Mouse (Mus musculus) liver, embryonic 12.5 days (tissue): ENCODE measurements around the gene Dpf3. TPM values are rescaled to one million over a fixed set of nuclear protein-coding genes. Genes with fewer than 3 reads are reported as not detected.

Source experiments
- ATAC-seq: fragments of 200-750 bp; cut with Nextera tagmentation; 2 replicates; pipeline ENCODE4 v1.8.0; 2017; ENCODE audit warnings: moderate number of reproducible peaks, mild to moderate bottlenecking, moderate library complexity
- H3K27ac ChIP-seq: fragments of 300-500 bp; sonication (generic); 2 replicates; pipeline ENCODE4 v1.5.1; 2016; ENCODE audit warnings: mild to moderate bottlenecking
- H3K27me3 ChIP-seq: fragments of 300-500 bp; sonication (generic); replicated peaks from 2 replicates; pipeline ENCODE4 v1.6.1; 2016; ENCODE audit warnings: mild to moderate bottlenecking, moderate library complexity
- H3K36me3 ChIP-seq: fragments of 300-500 bp; sonication (generic); 2 replicates; pipeline ENCODE4 v1.6.1; 2016; ENCODE audit warnings: mild to moderate bottlenecking, moderate library complexity
- H3K4me1 ChIP-seq: fragments of 300-500 bp; sonication (generic); 2 replicates; pipeline ENCODE4 v1.6.1; 2016
- H3K4me2 ChIP-seq: fragments of 300-500 bp; sonication (generic); 2 replicates; pipeline ENCODE4 v1.6.1; 2016; ENCODE audit warnings: mild to moderate bottlenecking, moderate library complexity
- H3K4me3 ChIP-seq: fragments of 300-500 bp; sonication (generic); 2 replicates; pipeline ENCODE4 v1.5.1; 2016; ENCODE audit warnings: mild to moderate bottlenecking, moderate library complexity
- H3K9ac ChIP-seq: fragments of 300-500 bp; sonication (generic); 2 replicates; pipeline ENCODE4 v1.6.1; 2016; ENCODE audit warnings: mild to moderate bottlenecking, moderate library complexity
- H3K9me3 ChIP-seq: fragments of 300-500 bp; sonication (generic); replicated peaks from 2 replicates; pipeline ENCODE4 v1.6.1; 2016; ENCODE audit warnings: mild to moderate bottlenecking, moderate library complexity
- WGBS: fragments of 180-500 bp; shearing (Covaris S2); methylation state at CpG from one replicate; pipeline ENCODE4 v1.1.7; 2016; ENCODE audit not compliant: insufficient replicate concordance; 5-methylcytosine and 5-hydroxymethylcytosine counted together
- polyA plus RNA-seq: library from polyadenylated mRNA; unstranded; fragments of >200 nt; fragmentation: Nextera tagmentation; extraction: Ambion mirVana; gene quantifications from 2 replicates; pipeline ENCODE4 v1.2.1, GENCODE M21; 2016

Gene Dpf3
- polyA plus RNA-seq, 1 experiment from 2014 or later = 8.2 TPM

DNA sequence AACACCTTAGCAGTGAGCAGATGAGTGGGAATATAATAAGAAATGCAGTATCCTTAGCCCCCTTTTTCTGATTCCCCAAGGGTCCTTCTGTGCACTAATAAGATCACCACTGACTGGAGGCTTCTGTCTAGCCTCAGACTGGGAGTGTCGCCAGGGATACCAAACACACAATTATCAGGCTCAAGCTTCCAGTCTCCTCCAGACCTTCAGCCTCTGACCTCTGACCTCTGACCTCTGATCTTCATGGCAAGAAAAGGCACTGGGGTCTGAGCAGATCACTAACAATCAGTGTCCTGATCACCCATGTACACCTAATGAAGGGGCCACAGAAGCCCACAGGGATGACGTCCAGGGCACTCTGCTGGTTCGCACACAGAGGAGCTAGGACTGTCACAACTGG is 125.7 kb downstream of the Dpf3 start:
- 62% methylated on average over 3 of the region's 3 CpGs for WGBS
- H3K27me3 ChIP-seq = no peaks in the 10 kb centered on the region
- H3K27ac ChIP-seq = no peak overlapping the region
- peaks cover 11% of the 10 kb centered on the region for H3K36me3 ChIP-seq
- H3K9ac ChIP-seq = no peak overlapping the region
- no peaks in the 10 kb centered on the region for H3K9me3 ChIP-seq
- H3K4me3 ChIP-seq = no peak overlapping the region
- no peak for ATAC-seq
- H3K4me1 ChIP-seq = 0 out of 2 replicates have a peak, but pooled peaks cover 4% of the 10 kb centered on the region
- no peak overlapping the region for H3K4me2 ChIP-seq

DNA sequence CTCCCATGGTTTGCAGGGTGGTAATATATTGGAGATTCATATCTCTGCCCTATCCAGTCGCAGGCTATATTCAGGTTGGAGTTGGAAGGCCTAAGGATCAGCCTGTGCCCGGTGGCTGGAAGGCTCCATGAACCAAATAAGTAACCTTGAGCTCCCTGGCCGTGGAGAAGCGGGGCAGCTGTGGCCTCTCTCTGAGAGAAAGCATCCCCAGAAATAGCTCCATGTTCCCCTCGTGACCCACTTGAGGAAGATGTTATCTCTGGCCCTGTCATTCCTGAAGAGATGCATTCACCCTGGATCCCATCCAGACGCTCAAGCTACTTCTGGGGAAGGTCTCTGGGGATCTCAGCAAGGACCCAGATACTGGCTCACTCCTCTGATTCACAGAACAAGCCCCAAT is 134.9 kb downstream of the Dpf3 start:
- no peak overlapping the region for H3K27ac ChIP-seq

GRCm38 (mm10) chr12:83349736-83350135 is 137.8 kb downstream of the Dpf3 start:
- Histone ChIP-seq H3K4me3 (no peak overlapping the region), H3K27me3 (no peaks in the 10 kb centered on the region), H3K27ac (no peak overlapping the region), H3K4me1 (peaks cover 8% of the 10 kb centered on the region), H3K36me3 (0 out of 2 replicates have a peak, but pooled peaks cover 3% of the 10 kb centered on the region), H3K9ac (no peak overlapping the region), H3K4me2 (no peak overlapping the region), H3K9me3 (no peaks in the 10 kb centered on the region)
- 80% methylated on average over 5 of the region's 5 CpGs for WGBS
- no peak for ATAC-seq

More for the DNA sequence above, 134.9 kb downstream of the Dpf3 start:
- no peak overlapping the region for H3K9ac ChIP-seq
- peaks cover 11% of the 10 kb centered on the region for H3K4me1 ChIP-seq
- 0 out of 2 replicates have a peak, but pooled peaks cover 3% of the 10 kb centered on the region for H3K36me3 ChIP-seq
- no peaks in the 10 kb centered on the region for H3K27me3 ChIP-seq
- no peaks in the 10 kb centered on the region for H3K9me3 ChIP-seq
- no peak for ATAC-seq
- no peak overlapping the region for H3K4me3 ChIP-seq
- H3K4me2 ChIP-seq = no peak overlapping the region
- WGBS = 64% methylated on average over 6 of the region's 6 CpGs

- 64% methylated on average over 3 of the region's 3 CpGs for WGBS
- Histone ChIP-seq H3K27ac (no peak overlapping the region), H3K4me1 (no peaks in the 10 kb centered on the region), H3K27me3 (no peaks in the 10 kb centered on the region), H3K9ac (no peak overlapping the region), H3K4me3 (no peak overlapping the region), H3K9me3 (no peaks in the 10 kb centered on the region), H3K36me3 (0 out of 2 replicates have a peak, but pooled peaks cover 3% of the 10 kb centered on the region), H3K4me2 (no peak overlapping the region)
- no peak for ATAC-seq
These were observed 139.3 kb downstream of the Dpf3 start for GRCm38 (mm10) chr12:83348246-83348645.

GRCm38 (mm10) chr12:83342875-83343185 is 144.7 kb downstream of the Dpf3 start:
- peaks cover 3% of the 10 kb centered on the region; the same call in 1 of the 2 replicates for H3K36me3 ChIP-seq
- no peak overlapping the region for H3K27ac ChIP-seq
- no peak overlapping the region for H3K4me3 ChIP-seq
- WGBS = 43% methylated on average over 4 of the region's 4 CpGs
- H3K4me2 ChIP-seq = no peak overlapping the region
- no peak for ATAC-seq
- no peaks in the 10 kb centered on the region for H3K4me1 ChIP-seq
- H3K9me3 ChIP-seq = no peaks in the 10 kb centered on the region
- no peaks in the 10 kb centered on the region for H3K27me3 ChIP-seq
- no peak overlapping the region for H3K9ac ChIP-seq

- Histone ChIP-seq H3K4me2 (no peak overlapping the region), H3K9me3 (no peaks in the 10 kb centered on the region), H3K36me3 (peaks cover 3% of the 10 kb centered on the region; the same call in 1 of the 2 replicates), H3K27ac (no peak overlapping the region), H3K27me3 (no peaks in the 10 kb centered on the region), H3K9ac (no peak overlapping the region), H3K4me1 (no peaks in the 10 kb centered on the region), H3K4me3 (no peak overlapping the region)
- WGBS = 74% methylated on average over 15 of the region's 15 CpGs
- ATAC-seq = no peak
These were observed 145.3 kb downstream of the Dpf3 start for GRCm38 (mm10) chr12:83342035-83342874.

DNA sequence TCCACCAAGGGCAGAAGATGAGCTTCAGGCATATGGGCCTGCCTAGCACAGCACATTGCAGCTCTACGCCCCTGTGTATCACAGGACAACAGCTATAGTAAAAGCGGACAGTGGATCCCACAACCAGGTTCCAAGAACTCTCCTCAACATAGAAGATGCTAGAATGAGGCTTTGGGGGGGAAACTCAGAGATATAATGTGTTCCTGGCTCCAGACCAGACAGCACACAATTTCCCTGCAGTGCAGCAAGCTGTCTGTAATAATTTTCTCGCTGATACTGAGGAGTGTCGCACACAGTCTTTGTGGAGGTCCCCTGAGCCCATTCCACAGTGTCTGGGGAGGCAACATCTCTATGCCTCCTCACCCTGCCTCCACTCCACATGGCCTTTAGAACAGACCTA is 146.6 kb downstream of the Dpf3 start:
- Histone ChIP-seq H3K27ac (no peak overlapping the region), H3K4me3 (no peak overlapping the region), H3K36me3 (peaks cover 3% of the 10 kb centered on the region; the same call in 1 of the 2 replicates), H3K4me1 (no peaks in the 10 kb centered on the region), H3K27me3 (no peaks in the 10 kb centered on the region), H3K9ac (no peak overlapping the region), H3K9me3 (no peaks in the 10 kb centered on the region), H3K4me2 (no peak overlapping the region)
- no peak for ATAC-seq
- WGBS = 93% methylated on average over 4 of the region's 4 CpGs

DNA sequence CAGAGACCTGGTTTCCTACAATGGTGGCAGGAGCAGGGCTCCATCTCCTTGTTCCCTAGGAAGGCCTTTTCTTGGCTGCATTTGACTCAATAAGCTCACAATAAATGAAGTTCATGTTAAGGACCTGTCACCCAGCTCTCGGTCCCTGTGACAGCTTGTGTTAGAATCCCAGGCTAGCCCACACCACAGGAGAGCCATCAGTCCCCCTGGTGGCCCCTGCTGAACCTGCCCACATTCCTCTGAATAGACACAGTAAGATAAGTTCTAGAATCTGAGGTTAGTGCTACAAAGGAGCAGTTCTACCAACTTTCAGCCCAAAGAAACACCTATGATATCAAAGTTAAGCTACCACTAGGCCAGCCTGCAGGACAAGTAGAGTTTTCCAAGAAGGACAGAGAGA is 149.2 kb downstream of the Dpf3 start:
- H3K4me3 ChIP-seq = no peak overlapping the region
- H3K4me1 ChIP-seq = peaks cover 8% of the 10 kb centered on the region; the same call in 1 of the 2 replicates
- H3K9me3 ChIP-seq = no peaks in the 10 kb centered on the region
- ATAC-seq = no peak
- no peaks in the 10 kb centered on the region for H3K27me3 ChIP-seq
- peaks cover 3% of the 10 kb centered on the region; the same call in 1 of the 2 replicates for H3K36me3 ChIP-seq
- no peak overlapping the region for H3K4me2 ChIP-seq
- H3K27ac ChIP-seq = no peak overlapping the region
- no peak overlapping the region for H3K9ac ChIP-seq
- 50% methylated on average over 1 of the region's 1 CpGs for WGBS

- no peak overlapping the region for H3K4me3 ChIP-seq
- H3K36me3 ChIP-seq = peaks cover 3% of the 10 kb centered on the region; the same call in 1 of the 2 replicates
- no peaks in the 10 kb centered on the region for H3K27me3 ChIP-seq
- no peak overlapping the region for H3K27ac ChIP-seq
- H3K4me1 ChIP-seq = peaks cover 8% of the 10 kb centered on the region; the same call in 1 of the 2 replicates
- ATAC-seq = no peak
- H3K9me3 ChIP-seq = no peaks in the 10 kb centered on the region
- WGBS = 7% methylated on average over 7 of the region's 7 CpGs
- H3K9ac ChIP-seq = no peak overlapping the region
- no peak overlapping the region for H3K4me2 ChIP-seq
These were observed 149.8 kb downstream of the Dpf3 start for GRCm38 (mm10) chr12:83337776-83338149.

- H3K9me3 ChIP-seq = no peaks in the 10 kb centered on the region
- H3K4me3 ChIP-seq = no peak overlapping the region
- no peak overlapping the region for H3K27ac ChIP-seq
- no peak overlapping the region for H3K9ac ChIP-seq
- H3K4me2 ChIP-seq = no peak overlapping the region
- 47% methylated on average over 13 of the region's 13 CpGs for WGBS
- no peaks in the 10 kb centered on the region for H3K27me3 ChIP-seq
- no peak for ATAC-seq
- peaks cover 8% of the 10 kb centered on the region; the same call in 1 of the 2 replicates for H3K4me1 ChIP-seq
- H3K36me3 ChIP-seq = peaks cover 3% of the 10 kb centered on the region; the same call in 1 of the 2 replicates
These were observed 150.3 kb downstream of the Dpf3 start for GRCm38 (mm10) chr12:83337077-83337775.

DNA sequence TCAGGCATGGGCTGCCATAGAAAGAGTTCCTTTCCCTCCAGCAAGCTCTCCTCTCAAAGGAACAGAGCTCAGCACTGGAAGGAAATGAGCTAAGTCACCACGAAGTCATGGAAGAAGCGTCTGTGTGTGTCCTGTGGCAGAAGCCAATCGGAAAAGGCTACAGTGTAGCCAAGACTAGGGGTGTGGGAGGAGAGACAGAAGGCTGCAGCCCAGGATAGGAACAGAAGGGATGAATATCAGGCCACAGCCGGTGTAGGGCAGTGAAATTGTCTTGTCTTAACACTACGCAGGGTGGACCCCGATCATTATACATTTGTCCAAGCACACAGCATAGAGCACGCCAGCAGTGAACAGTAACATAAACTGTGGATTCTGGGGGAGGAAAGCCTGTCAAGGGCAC is 157.5 kb downstream of the Dpf3 start:
- H3K27ac ChIP-seq = no peak overlapping the region
- H3K4me2 ChIP-seq = no peak overlapping the region
- H3K36me3 ChIP-seq = peaks cover 10% of the 10 kb centered on the region; the same call in 1 of the 2 replicates
- H3K9ac ChIP-seq = no peak overlapping the region
- WGBS = 61% methylated on average over 7 of the region's 7 CpGs
- no peaks in the 10 kb centered on the region for H3K27me3 ChIP-seq
- H3K9me3 ChIP-seq = no peaks in the 10 kb centered on the region
- no peak overlapping the region for H3K4me3 ChIP-seq
- no peak for ATAC-seq
- H3K4me1 ChIP-seq = peaks cover 5% of the 10 kb centered on the region; the same call in 1 of the 2 replicates

- peaks cover 10% of the 10 kb centered on the region; the same call in 1 of the 2 replicates for H3K36me3 ChIP-seq
- H3K27ac ChIP-seq = no peak overlapping the region
- no peak overlapping the region for H3K4me3 ChIP-seq
- ATAC-seq = no peak
- H3K4me2 ChIP-seq = no peak overlapping the region
- H3K4me1 ChIP-seq = peaks cover 5% of the 10 kb centered on the region; the same call in 1 of the 2 replicates
- WGBS = 85% methylated on average over 13 of the region's 13 CpGs
- no peaks in the 10 kb centered on the region for H3K27me3 ChIP-seq
- H3K9me3 ChIP-seq = no peaks in the 10 kb centered on the region
- no peak overlapping the region for H3K9ac ChIP-seq
These were observed 158.6 kb downstream of the Dpf3 start for GRCm38 (mm10) chr12:83328899-83329298.
